In the genomic region with DNA sequence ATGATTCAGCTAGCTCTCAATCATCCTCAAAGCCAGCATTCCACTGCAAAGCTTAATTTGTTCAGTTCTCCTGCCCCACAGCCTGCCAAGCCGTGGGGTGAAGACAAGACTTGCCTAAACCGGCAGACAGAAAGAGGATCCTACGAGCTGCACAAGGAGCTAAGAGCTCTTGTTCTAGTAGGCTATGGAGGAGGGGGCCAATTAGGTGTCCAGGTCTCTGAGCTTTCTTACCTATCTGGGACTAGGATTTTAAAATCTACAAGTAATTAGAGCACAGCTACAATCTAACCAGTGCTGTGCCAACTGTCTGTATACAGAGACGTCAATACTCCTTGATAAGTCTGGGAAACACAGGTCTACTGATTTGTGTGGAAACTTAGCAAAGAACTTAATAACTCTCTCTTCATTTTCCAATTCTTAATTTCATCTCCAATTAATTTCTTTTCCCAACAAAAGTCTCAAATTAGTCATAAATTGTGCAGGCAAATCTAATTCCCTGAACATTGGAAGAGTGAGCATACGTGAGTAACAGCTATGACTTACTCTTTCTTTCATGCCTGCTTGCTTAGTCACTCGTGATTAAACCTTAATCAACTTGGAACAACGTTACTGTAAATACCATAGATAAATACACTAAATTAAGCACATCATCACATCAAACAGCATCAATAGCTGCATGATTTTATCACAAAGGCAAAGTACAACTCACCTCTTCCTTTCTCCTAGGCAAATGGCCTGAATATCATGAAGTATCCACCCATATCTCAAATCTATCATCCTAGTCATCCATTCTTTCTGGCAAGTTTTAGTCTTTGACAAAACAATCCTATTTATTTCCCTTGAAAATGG, we compare ENCODE assay signal across 28 mouse cellular contexts.
A peak's percentile ranks its signal among the peaks of the same experiment; 100 is the strongest.
DNase-seq lines count a peak whose midpoint lies in the region; ATAC-seq and TF ChIP-seq lines count a peak whose summit lies in the region.
"Had no signal": no experiment of that assay in that cellular context is flagged by ENCODE, and none has a peak within 500 bp of the region (broad histone marks: within the 10 kb centered on the region; RNA-seq: fewer than 3 reads in every experiment).

No protein-coding gene starts in this region.

- no peak for TF ChIP-seq CTCF in C2C12 (IDR thresholded peaks at IDR 0.05; ENCODE audit: control insufficient read depth, insufficient read depth, insufficient read length)
- no peak for TF ChIP-seq CTCF in embryonic fibroblast, embryonic 13.5 days (IDR thresholded peaks at IDR 0.05; ENCODE audit: borderline replicate concordance, insufficient read depth, low read length)
- no peak for TF ChIP-seq CTCF in lung, adult 2 months (IDR thresholded peaks at IDR 0.05; ENCODE audit: insufficient read depth, low read length)

- H3K4me2 ChIP-seq in forebrain, embryonic 12.5 days, result no peak overlapping the region
- H3K4me2 ChIP-seq: forebrain, embryonic 13.5 days; heart, embryonic 12.5 days; heart, embryonic 15.5 days; hindbrain, embryonic 13.5 days; intestine, embryonic 15.5 days had no signal

- H3K9me3 ChIP-seq in forebrain, embryonic 12.5 days, result no peaks in the 10 kb centered on the region
- H3K9me3 ChIP-seq: forebrain, embryonic 13.5 days; heart, embryonic 12.5 days; heart, embryonic 15.5 days; hindbrain, embryonic 10.5 days; hindbrain, embryonic 13.5 days; intestine, embryonic 15.5 days had no signal

- ATAC-seq in forebrain, embryonic 12.5 days (ENCODE audit: low FRiP score), result no peak
- ATAC-seq: activated CD4-positive, CD25-positive, alpha-beta regulatory T cell, adult 4 months; CD4-positive, CD25-positive, alpha-beta regulatory T cell, adult 4 months; forebrain, embryonic 13.5 days; forebrain, embryonic 16.5 days; hindbrain, embryonic 16.5 days; intestine, embryonic 15.5 days had no signal

- 62% methylated on average over 7 of the region's 7 CpGs for WGBS in lung, adult 2 months
- 75% methylated on average over 7 of the region's 7 CpGs for WGBS in forebrain, embryonic 12.5 days

- TF ChIP-seq POLR2A in embryonic fibroblast, embryonic 13.5 days (IDR thresholded peaks at IDR 0.05; ENCODE audit: low read depth, low read length), result no peak
- TF ChIP-seq POLR2A in lung, adult 2 months (IDR thresholded peaks at IDR 0.05; ENCODE audit: borderline replicate concordance, extremely low read depth, low read depth, low read length), result no peak

- peak overlapping the region; percentile 88 for H3K27ac ChIP-seq in embryonic fibroblast, embryonic 13.5 days (ENCODE audit: insufficient read depth, low read length)
- H3K27ac ChIP-seq in forebrain, embryonic 12.5 days, result no peak overlapping the region
- H3K27ac ChIP-seq: forebrain, embryonic 13.5 days; heart, embryonic 15.5 days; hindbrain, embryonic 10.5 days; hindbrain, embryonic 13.5 days; intestine, embryonic 15.5 days had no signal

- peaks cover 7% of the 10 kb centered on the region for H3K79me2 ChIP-seq in C2C12 (ENCODE audit: control insufficient read depth, insufficient read depth)

- no peaks in the 10 kb centered on the region for H3K27me3 ChIP-seq in C2C12 (ENCODE audit: control insufficient read depth, insufficient read depth, insufficient read length)
- no peaks in the 10 kb centered on the region for H3K27me3 ChIP-seq in forebrain, embryonic 12.5 days
- H3K27me3 ChIP-seq: forebrain, embryonic 13.5 days; heart, embryonic 12.5 days; heart, embryonic 15.5 days; hindbrain, embryonic 13.5 days; intestine, embryonic 15.5 days had no signal

- H3ac ChIP-seq in C2C12 (ENCODE audit: control insufficient read depth, insufficient read length, low read depth), result no peak overlapping the region

- no peaks in the 10 kb centered on the region for H3K36me3 ChIP-seq in C2C12 (ENCODE audit: control insufficient read depth, insufficient read depth)
- no peaks in the 10 kb centered on the region for H3K36me3 ChIP-seq in forebrain, embryonic 12.5 days (replicated peaks)
- H3K36me3 ChIP-seq: heart, embryonic 12.5 days; heart, embryonic 15.5 days; hindbrain, embryonic 10.5 days; hindbrain, embryonic 13.5 days; intestine, embryonic 15.5 days had no signal

- H3K4me1 ChIP-seq in embryonic fibroblast, embryonic 13.5 days (ENCODE audit: control insufficient read depth, insufficient read depth, low read length), result peaks cover 3% of the 10 kb centered on the region
- no peaks in the 10 kb centered on the region for H3K4me1 ChIP-seq in lung, adult 2 months (ENCODE audit: control insufficient read depth, insufficient read depth, low read length)
- H3K4me1 ChIP-seq in forebrain, embryonic 12.5 days, result no peaks in the 10 kb centered on the region
- H3K4me1 ChIP-seq: forebrain, embryonic 13.5 days; heart, embryonic 12.5 days; heart, embryonic 15.5 days; hindbrain, embryonic 10.5 days; hindbrain, embryonic 13.5 days; intestine, embryonic 15.5 days had no signal

- no peak overlapping the region for H3K9ac ChIP-seq in forebrain, embryonic 12.5 days
- H3K9ac ChIP-seq: forebrain, embryonic 13.5 days; heart, embryonic 12.5 days; heart, embryonic 15.5 days; hindbrain, embryonic 13.5 days; intestine, embryonic 15.5 days had no signal

- H3K79me3 ChIP-seq in C2C12 (ENCODE audit: low read depth), result no peaks in the 10 kb centered on the region

- peak; percentile 77 for DNase-seq in NIH3T3 (ENCODE audit: low read depth)
- no peak for DNase-seq in cerebellum, postnatal 14 days
- DNase-seq in lung, adult 2 months, result no peak
- no peak for DNase-seq in thymus, postnatal 0 days (ENCODE audit: low spot score)
- DNase-seq: adrenal gland, postnatal 10 days; adrenal gland, postnatal 36 days; B cell, adult 2 months; cerebellum, adult 18-20 months; cerebellum, adult 9-11 months; gastrocnemius, postnatal 10 days; gastrocnemius, postnatal 36 days; heart, postnatal 10 days; heart, postnatal 36 days; kidney, adult 11 months; kidney, adult 8-10 months had no signal

- no peak overlapping the region for H3K4me3 ChIP-seq in C2C12 (ENCODE audit: insufficient read depth, poor library complexity, severe bottlenecking)
- H3K4me3 ChIP-seq in embryonic fibroblast, embryonic 13.5 days (ENCODE audit: insufficient read depth, low read length), result no peak overlapping the region
- H3K4me3 ChIP-seq in lung, adult 2 months (replicated peaks; ENCODE audit: extremely low read depth, low read depth, low read length), result no peak overlapping the region
- H3K4me3 ChIP-seq in forebrain, embryonic 12.5 days (replicated peaks), result no peak overlapping the region
- H3K4me3 ChIP-seq: forebrain, embryonic 13.5 days; heart, embryonic 12.5 days; heart, embryonic 15.5 days; hindbrain, embryonic 10.5 days; hindbrain, embryonic 13.5 days; intestine, embryonic 15.5 days had no signal

TF ChIP-seq in C2C12, 6 proteins besides CTCF, POLR2A, EP300 and RAD21:
- TF ChIP-seq MYOD1 (IDR thresholded peaks at IDR 0.05; ENCODE audit: control insufficient read depth, insufficient read length, low read depth) (peak; percentile 1), MAX (IDR thresholded peaks at IDR 0.05) (no peak), FOSL1 (IDR thresholded peaks at IDR 0.05; ENCODE audit: insufficient read depth, low read length, poor library complexity, severe bottlenecking) (peak; percentile 89)
